Mouse (Mus musculus): ENCODE data around the gene Pygo1. TPM values are rescaled to one million over a fixed set of nuclear protein-coding genes. Genes with fewer than 3 reads are reported as not detected.

The Pygo1 gene
- polyA plus RNA-seq, 1 experiment, result not detected

GRCm38 (mm10) chr9:72915728-72916127 lies 9.7 kb upstream of the Pygo1 start:
- 69% methylated on average over 7 of the region's 7 CpGs for WGBS
- TF ChIP-seq CTCF (IDR thresholded peaks at IDR 0.05; ENCODE audit: insufficient read depth, low read depth, low read length) (no peak), POLR2A (IDR thresholded peaks at IDR 0.05; ENCODE audit: insufficient read depth, low read depth, low read length) (no peak)
- H3K4me3 ChIP-seq (ENCODE audit: insufficient read depth, low read depth, low read length), result no peak overlapping the region
- no peak overlapping the region for H3K27ac ChIP-seq (ENCODE audit: insufficient read depth, low read depth, low read length)
- H3K4me1 ChIP-seq (ENCODE audit: control insufficient read depth, insufficient read depth, low read length), result peaks cover 2% of the 10 kb centered on the region; the same call in 1 of the 2 replicates

GRCm38 (mm10) chr9:72923068-72923467 lies 2.4 kb upstream of the Pygo1 start:
- 96% methylated on average over 3 of the region's 3 CpGs for WGBS

GRCm38 (mm10) chr9:72925935-72926258 lies 452 bp downstream of the Pygo1 start:
- under 1% methylated on average over 20 of the region's 20 CpGs for WGBS
- peaks cover 7% of the 10 kb centered on the region for H3K4me1 ChIP-seq (ENCODE audit: control insufficient read depth, insufficient read depth, low read length)
- TF ChIP-seq CTCF (IDR thresholded peaks at IDR 0.05; ENCODE audit: insufficient read depth, low read depth, low read length) (no peak), POLR2A (IDR thresholded peaks at IDR 0.05; ENCODE audit: insufficient read depth, low read depth, low read length) (no peak)
- peak overlapping the region; percentile 35; the same call in 1 of the 2 replicates for H3K27ac ChIP-seq (ENCODE audit: insufficient read depth, low read depth, low read length)
- peak overlapping the region; percentile 68 for H3K4me3 ChIP-seq (ENCODE audit: insufficient read depth, low read depth, low read length)

More at GRCm38 (mm10) chr9:72923068-72923467, 2.4 kb upstream of the Pygo1 start:
- Histone ChIP-seq H3K4me1 (ENCODE audit: control insufficient read depth, insufficient read depth, low read length) (peaks cover 7% of the 10 kb centered on the region), H3K4me3 (ENCODE audit: insufficient read depth, low read depth, low read length) (no peak overlapping the region), H3K27ac (ENCODE audit: insufficient read depth, low read depth, low read length) (no peak overlapping the region)
- TF ChIP-seq POLR2A (IDR thresholded peaks at IDR 0.05; ENCODE audit: insufficient read depth, low read depth, low read length) (no peak), CTCF (IDR thresholded peaks at IDR 0.05; ENCODE audit: insufficient read depth, low read depth, low read length) (no peak)

- no peak overlapping the region for H3K4me3 ChIP-seq (ENCODE audit: insufficient read depth, low read depth, low read length)
- H3K27ac ChIP-seq (ENCODE audit: insufficient read depth, low read depth, low read length), result no peak overlapping the region; the same call in 1 of the 2 replicates
- WGBS, result 56% methylated on average over 13 of the region's 13 CpGs
- peaks cover 7% of the 10 kb centered on the region for H3K4me1 ChIP-seq (ENCODE audit: control insufficient read depth, insufficient read depth, low read length)
- TF ChIP-seq POLR2A (IDR thresholded peaks at IDR 0.05; ENCODE audit: insufficient read depth, low read depth, low read length), result no peak
Observed at GRCm38 (mm10) chr9:72931166-72931790, 5.8 kb downstream of the Pygo1 start.

GRCm38 (mm10) chr9:72935309-72935708 lies 9.9 kb downstream of the Pygo1 start:
- no peak overlapping the region for H3K4me3 ChIP-seq (ENCODE audit: insufficient read depth, low read depth, low read length)
- no peak for TF ChIP-seq CTCF (IDR thresholded peaks at IDR 0.05; ENCODE audit: insufficient read depth, low read depth, low read length)
- no peak for TF ChIP-seq POLR2A (IDR thresholded peaks at IDR 0.05; ENCODE audit: insufficient read depth, low read depth, low read length)
- H3K27ac ChIP-seq (ENCODE audit: insufficient read depth, low read depth, low read length), result no peak overlapping the region
- 92% methylated on average over 4 of the region's 4 CpGs for WGBS
- H3K4me1 ChIP-seq (ENCODE audit: control insufficient read depth, insufficient read depth, low read length), result no peaks in the 10 kb centered on the region

GRCm38 (mm10) chr9:72936301-72936700 lies 10.9 kb downstream of the Pygo1 start:
- Histone ChIP-seq H3K27ac (ENCODE audit: insufficient read depth, low read depth, low read length) (no peak overlapping the region), H3K4me1 (ENCODE audit: control insufficient read depth, insufficient read depth, low read length) (no peaks in the 10 kb centered on the region), H3K4me3 (ENCODE audit: insufficient read depth, low read depth, low read length) (no peak overlapping the region)
- WGBS, result 87% methylated on average over 2 of the region's 2 CpGs
- TF ChIP-seq POLR2A (IDR thresholded peaks at IDR 0.05; ENCODE audit: insufficient read depth, low read depth, low read length) (no peak), CTCF (IDR thresholded peaks at IDR 0.05; ENCODE audit: insufficient read depth, low read depth, low read length) (no peak)

GRCm38 (mm10) chr9:72943424-72943823 lies 18.0 kb downstream of the Pygo1 start:
- TF ChIP-seq POLR2A (IDR thresholded peaks at IDR 0.05; ENCODE audit: insufficient read depth, low read depth, low read length), result no peak
- TF ChIP-seq CTCF (IDR thresholded peaks at IDR 0.05; ENCODE audit: insufficient read depth, low read depth, low read length), result peak; percentile 10; the same call in 1 of the 2 replicates
- Histone ChIP-seq H3K4me1 (ENCODE audit: control insufficient read depth, insufficient read depth, low read length) (no peaks in the 10 kb centered on the region), H3K4me3 (ENCODE audit: insufficient read depth, low read depth, low read length) (no peak overlapping the region), H3K27ac (ENCODE audit: insufficient read depth, low read depth, low read length) (no peak overlapping the region)
- 66% methylated on average over 3 of the region's 3 CpGs for WGBS

- WGBS, result 92% methylated on average over 13 of the region's 13 CpGs
- TF ChIP-seq POLR2A (IDR thresholded peaks at IDR 0.05; ENCODE audit: insufficient read depth, low read depth, low read length) (no peak), CTCF (IDR thresholded peaks at IDR 0.05; ENCODE audit: insufficient read depth, low read depth, low read length) (no peak)
- no peak overlapping the region for H3K27ac ChIP-seq (ENCODE audit: insufficient read depth, low read depth, low read length)
- H3K4me1 ChIP-seq (ENCODE audit: control insufficient read depth, insufficient read depth, low read length), result no peaks in the 10 kb centered on the region
- H3K4me3 ChIP-seq (ENCODE audit: insufficient read depth, low read depth, low read length), result no peak overlapping the region
Observed at GRCm38 (mm10) chr9:72944286-72944685, 18.8 kb downstream of the Pygo1 start.

GRCm38 (mm10) chr9:72947010-72947409 lies 21.6 kb downstream of the Pygo1 start:
- Histone ChIP-seq H3K4me3 (ENCODE audit: insufficient read depth, low read depth, low read length) (no peak overlapping the region), H3K4me1 (ENCODE audit: control insufficient read depth, insufficient read depth, low read length) (no peaks in the 10 kb centered on the region), H3K27ac (ENCODE audit: insufficient read depth, low read depth, low read length) (no peak overlapping the region)
- TF ChIP-seq CTCF (IDR thresholded peaks at IDR 0.05; ENCODE audit: insufficient read depth, low read depth, low read length) (no peak), POLR2A (IDR thresholded peaks at IDR 0.05; ENCODE audit: insufficient read depth, low read depth, low read length) (no peak)
- WGBS, result 98% methylated on average over 1 of the region's 1 CpGs
